Mouse (Mus musculus) B cell, adult 2 months (primary cell): ENCODE results near the gene Akap1.

ENCODE experiments used
- DNase-seq, 2 experiments: peaks; one replicate each; pipeline ENCODE4 v3.0.0; 2022

Akap1 gene

DNA sequence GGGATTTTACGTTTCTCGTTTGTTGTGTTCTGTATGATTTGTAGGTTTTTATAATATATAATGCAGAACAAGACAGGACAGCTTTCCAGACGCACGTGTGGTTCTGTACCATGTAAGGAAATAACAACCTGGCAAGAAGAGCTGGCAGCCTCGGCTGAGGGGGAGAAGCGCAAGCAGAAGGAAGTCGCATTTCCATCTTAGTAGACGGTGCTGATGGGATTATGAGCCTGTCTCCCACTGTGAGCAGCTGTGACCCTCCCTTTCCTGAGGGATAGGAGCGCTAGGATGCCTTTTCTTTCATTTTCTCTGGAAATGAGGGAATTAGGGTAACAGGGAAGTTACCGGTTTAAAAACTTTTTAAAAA is 9.3 kb upstream of the Akap1 start:
- no peak for DNase-seq

DNA sequence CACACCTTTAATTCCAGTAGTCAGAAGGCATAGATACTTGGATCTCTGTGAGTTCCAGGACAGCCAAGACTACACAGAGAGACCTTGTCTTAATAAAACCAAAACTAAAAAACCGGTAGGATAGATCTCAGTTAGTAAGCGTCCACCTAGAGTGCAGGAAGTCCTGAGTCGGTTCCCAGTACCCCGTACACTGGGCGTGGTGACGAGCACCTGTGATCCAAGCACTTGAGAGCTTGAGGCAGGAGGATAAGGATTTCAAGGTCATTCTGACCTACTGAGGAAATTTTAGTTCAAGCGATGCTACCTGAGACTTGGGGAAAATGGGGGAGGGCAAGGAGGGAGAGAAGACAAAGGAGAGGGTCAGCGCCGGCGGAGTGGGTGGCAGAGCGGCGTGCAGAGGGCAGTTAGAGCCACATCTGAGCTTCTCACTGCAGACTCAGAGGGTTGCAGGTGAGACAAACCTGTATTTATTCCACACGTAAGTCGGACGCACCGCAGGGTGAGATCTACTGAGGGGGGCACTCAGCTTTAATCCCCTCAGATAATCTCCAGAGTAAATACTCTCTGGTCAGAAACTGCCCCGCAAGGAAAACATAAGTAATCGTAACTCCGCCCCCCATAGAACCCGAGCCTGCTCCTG is 8.8 kb upstream of the Akap1 start:
- DNase-seq: no peak

DNA sequence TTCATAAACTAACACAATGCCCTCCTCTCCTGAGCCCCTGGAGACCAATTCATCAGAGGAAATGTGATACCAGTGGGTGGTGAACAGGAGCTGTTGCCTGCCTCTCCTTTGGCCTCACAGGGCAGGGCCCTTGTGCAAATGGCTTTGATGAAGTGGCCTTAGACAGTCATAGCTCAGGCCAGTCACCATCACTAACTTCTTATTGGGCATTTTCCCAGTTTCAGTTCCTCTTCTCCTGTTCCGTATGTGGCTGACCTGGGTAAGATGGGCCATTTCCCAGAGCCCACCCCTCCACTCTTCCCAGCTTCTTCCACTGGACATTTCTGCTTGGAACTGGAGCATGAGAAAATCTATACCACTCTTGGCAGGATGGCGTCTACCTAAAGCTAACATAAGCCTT is 5.1 kb upstream of the Akap1 start:
- DNase-seq: no peak

DNA sequence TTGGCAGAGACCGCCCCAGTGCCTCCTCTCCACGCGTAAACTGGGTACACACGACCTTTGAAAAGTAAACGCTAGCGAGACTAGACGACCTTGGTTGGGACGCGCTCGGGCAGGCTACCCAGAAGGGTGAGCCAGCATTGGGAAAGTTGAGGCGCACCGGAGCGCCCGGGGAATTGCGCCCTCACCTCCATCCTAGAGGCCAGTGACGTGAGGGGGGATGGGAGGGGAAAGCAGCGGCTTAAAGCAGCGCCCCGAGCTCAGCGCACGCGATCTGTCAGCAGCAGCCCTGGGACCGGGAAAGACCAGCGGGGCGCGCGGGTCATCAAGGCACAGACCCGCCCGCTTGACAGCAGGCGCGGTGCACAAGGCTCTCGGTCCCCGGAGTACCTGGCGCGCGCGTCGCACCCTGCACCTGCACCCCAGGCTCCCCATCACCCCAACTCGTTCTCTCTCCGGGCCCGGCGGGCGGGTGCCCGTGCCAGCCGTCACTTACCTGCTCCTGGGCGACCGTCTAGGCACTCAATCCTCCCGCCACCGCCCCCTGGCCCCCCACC is 405 bp downstream of the Akap1 start:
- DNase-seq: peak; percentile 16 to 32

DNA sequence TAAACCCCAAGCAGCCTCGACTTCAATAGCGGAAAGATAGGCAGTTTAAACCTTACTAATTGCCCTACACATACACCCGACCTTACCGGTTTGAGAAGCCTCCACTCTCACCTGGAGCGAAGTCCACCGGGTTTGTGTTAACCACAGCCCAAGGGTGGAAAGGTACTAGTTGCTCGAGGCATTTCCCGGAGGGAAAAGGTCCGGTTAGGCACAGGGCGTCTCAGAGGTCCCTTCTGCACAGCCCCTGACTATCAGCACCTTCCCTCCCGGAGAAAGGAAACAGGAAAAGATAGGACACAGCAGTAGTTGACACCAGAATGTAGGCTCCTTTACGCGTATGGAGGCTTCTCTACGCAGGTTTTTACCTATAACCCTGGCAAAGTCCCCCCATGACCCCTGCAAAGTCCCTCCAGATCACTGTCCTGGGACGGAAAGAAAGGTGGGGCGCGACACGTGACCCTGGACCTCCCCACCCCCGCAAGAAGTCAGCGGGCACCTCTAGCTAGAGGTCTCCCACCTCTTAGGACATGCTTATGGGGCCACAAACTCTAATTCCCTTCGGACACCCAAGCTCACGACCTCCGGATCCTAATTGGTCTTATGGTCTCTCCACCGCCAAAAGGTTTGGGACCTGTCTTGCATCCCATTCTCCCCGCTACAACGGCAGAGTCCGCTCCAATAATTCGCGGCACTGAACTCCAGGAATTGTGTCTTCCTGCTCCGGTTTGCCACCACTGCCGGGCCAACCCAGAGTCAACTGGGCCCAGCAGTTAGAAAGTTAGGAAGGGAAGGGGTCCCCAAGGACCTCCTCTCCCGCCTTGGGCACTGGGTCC is 1.1 kb downstream of the Akap1 start:
- peak; percentile 6 to 12 for DNase-seq

DNA sequence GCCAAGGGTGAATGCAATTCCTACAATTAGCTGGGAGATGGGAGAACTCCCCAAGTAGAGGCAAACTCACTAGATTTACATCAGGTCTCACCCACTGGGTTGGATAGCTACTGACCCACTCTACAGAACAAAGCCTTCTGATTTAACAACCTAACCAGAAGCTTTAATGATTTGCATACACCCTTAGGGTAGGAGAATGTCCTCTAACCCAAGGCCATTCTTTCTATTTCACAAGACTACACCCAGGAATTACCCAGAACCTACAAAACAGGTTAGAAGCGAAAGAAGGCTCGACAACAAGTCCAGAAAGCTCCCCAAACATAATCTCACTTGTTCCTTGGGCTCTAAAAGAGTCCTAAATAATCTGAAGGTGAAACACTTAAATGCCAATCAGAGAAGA is 2.0 kb downstream of the Akap1 start:
- no peak for DNase-seq

DNA sequence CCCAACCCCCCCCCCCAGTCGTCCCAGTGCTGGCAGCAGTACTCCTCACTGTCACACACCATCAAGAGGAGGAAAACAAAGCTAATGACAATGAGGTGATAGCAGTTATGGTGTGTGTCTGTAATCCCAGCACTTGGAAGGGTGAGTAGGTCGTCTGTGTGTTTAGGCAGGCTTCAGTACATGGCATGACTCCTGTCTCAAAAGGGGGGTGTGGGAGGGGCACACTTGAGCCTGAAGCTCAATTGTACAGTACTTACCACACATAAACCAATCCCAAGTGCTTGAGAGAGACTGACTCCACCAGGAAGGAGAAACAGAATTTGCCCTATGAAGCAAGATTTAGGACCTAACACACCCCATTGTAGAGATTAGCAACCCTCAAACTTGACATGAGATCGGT is 3.3 kb downstream of the Akap1 start:
- no peak for DNase-seq

DNA sequence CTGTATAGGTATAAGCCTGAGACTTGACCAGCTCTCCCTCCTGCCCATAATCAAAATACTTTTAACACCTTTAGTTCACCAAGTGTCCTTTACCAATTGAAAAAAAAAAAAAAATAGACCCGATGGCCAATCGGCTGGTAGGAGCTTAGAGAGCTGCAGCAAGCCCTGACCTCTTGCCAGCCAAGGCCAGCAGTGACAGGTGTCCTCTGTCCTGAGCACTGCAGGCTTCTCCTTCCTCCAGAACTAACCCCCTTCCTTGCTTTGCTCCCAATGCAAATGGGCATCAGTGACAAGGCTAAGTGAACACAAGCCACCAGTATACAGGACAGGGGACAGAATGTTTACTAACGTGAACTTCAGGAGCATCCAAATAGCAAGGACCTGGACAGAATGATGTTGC is 3.7 kb downstream of the Akap1 start:
- no peak for DNase-seq

DNA sequence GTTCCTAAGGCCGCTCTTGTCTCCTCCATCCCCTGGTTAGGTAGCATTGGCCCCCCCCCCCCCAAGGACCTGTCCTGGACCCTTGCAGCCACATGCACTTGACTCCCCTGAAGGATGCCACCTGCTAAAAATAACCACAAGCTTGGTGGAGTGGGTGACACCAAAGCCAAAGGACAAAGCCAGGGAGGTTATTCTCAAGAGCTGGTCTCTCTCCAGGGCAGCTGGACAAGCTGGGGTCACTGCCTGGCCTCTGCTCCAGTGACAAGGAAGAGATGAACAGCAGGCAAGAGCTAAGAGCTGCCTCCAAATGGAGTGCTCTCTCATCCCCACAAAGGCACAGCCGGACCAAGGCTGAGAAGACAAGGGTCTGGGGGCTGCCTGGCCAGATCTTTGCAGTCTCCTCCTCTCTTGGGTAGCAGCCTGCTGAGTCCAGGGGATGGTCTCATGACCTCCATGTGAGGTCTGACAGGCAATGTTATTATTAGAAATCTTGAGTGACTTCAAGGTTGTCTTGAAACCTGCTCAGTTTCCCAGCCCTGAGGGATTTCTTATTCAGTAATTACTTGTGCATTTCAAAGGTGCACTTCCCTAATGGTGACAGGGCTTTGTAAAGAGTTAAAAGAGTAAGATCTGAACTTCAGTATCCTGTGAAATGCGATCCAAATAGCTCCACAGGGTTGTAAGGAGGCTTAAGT is 6.9 kb downstream of the Akap1 start:
- DNase-seq: no peak

DNA sequence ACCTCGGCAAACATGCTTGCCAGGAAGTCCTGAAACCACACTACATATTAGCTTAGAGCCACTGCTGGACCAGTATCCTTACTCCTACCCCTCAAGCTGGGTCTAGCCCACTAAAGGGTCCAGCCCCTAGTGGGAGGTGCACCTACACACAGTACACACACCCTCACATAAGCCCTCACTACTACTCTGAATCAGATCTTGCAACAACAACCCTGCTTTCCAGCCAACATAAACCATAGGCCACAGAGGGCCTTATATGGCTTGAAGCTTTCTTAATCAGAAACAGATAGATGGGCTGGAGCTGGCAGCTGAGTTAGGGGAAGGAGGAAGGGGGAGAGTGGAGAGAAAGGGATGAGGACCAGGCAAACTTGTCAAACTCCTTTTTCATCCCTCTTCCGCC is 8.0 kb downstream of the Akap1 start:
- no peak for DNase-seq

DNA sequence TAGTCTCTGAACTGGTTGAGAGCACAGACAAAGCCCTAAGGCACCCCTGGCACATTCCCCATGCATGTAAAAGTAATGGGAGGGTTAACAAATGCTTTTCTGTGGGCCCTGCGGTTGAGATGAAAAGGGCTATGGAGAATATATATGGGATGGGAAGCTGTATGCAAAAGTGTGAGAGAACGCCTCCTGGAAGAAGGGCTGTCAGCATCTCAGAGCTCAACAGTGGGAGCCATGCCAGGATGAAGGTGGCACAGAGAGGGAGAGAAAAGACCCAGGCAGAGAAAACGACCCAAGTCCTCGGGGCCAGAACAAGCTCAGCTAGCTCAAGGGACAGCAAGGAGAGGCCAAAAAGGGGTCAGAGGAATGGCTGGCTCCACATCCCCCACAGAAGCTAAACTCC is 8.6 kb downstream of the Akap1 start:
- DNase-seq: no peak

DNA sequence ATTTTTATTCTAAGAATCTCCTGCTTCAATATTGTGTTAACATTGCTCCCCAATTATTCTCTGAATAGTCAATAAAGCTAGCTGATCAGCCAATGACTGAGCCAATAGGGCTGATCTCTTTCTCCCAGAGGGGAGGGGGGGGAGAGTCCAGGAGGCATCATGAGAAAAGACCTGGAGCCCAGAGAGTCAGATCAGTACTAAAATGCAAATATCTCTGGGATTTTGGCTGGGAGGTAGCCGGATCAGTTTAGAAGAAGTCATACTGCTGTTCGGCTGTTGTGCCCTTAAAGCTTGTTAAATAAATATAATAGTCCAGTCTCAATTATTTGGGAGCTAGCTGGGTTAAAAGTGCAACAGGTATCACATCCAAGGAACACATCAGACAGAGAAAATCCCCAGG is 10.8 kb downstream of the Akap1 start:
- no peak for DNase-seq

DNA sequence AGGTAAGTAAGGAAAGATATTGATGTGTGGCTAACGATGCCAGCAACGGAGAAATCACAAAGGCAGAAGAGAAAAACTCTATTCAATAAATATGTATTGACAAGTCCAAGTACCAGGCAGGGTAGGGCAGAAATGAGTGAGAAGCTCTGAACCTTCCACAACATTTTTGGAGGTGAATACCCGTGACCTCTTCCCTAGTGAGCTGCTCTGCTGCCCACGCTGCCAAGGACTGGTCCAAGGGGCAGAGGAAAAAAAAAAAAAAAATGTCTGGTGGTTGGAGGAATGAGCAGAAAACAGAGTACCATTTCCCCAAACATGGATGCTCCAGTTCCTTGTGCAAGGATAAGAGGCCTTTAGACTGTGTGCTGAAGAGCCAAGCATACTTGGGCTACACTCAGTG is 11.6 kb downstream of the Akap1 start:
- no peak for DNase-seq

DNA sequence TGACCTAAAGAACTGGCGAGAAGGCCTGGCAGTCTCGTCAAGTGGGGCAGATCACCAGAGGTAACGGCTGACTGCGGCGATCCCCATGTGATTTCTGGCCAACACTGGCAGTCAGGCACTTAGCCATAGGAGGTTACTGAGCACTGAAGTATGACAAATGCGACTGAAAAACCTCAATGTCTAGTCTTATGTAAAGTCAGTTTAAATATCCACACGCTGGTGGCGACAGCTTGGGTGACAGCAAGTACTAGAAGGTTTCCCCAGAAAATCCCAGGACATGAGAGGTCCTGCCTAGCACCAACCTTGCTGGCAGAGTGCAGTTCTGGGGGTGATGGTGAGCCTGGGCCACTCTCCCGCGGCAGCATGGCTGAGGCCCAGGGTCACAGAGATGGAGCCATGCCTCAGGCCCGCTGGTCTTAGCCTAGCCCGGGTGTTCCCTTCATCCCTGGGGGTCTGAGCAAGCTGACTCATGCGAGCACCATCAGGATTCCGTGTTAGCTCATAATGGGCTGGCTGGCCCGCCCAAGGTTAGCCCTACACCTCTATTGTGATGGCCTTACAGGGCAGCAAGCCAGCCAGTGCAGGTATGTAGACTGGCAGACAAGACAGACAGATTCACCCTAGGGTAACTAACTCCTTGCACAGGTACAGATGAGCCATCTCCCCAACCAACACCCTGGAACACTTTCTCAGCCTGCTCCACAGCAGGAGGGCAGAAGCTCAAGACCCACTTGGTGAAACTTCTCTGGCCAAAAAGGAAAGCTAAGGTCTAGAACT is 13.1 kb downstream of the Akap1 start:
- no peak for DNase-seq

DNA sequence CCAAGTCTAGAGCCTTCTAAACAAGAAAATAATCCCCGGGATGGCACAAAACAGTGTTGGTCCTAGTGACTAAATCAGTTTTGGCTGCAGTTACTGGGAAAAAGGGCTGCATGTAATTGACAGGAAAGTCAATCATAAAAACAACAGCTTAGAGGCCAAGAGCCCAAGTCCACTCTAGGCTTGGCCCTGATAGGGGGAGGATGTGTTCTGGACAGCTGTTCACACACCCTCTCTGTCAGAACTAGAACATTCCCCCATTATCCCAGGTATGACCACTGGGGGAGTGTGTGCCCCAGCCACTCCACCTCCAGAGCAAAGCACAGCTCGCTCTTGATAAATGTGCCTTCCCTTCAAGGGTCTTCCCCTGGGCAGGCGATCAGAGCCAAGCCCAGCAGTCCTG is 14.7 kb downstream of the Akap1 start:
- no peak for DNase-seq

DNA sequence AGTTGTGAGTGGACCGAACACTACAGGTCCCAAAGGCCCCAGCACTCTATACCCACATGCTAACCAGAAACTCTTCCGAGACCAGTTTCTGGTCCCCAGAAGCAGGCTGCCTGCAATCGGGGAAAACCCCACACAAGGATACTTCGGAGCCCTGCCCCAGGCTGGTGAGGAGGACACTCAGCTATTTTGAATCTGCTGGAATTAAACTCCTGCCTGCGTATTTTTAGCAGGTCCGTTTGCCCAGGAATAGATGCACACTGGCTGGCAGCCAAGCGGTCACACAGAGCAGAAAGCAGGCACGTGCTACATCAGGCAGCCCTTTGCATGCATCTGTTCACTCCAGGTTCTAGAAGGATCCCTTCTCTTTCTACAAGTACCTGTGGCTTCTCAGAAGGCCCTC is 15.1 kb downstream of the Akap1 start:
- DNase-seq: no peak

DNA sequence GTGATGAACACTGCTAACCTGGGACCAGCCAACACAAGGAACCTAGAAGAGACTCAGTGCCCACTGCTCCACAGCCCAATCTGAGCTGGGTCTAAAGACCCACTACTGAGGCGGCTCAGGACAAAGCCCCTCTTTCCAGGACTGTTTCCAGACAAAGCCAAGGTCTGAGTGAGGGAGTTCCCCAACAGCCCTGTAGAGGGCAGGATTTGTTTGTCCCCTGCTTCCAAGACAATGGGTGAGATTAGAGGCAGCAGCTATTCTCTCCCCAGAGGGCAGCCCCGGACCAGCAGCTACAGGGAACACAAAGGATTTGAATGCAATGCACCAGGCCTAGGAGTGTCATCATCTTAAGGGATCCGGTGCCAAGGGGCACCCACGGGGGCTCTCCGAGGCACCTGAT is 15.8 kb downstream of the Akap1 start:
- DNase-seq: peak; percentile 45 to 46

DNA sequence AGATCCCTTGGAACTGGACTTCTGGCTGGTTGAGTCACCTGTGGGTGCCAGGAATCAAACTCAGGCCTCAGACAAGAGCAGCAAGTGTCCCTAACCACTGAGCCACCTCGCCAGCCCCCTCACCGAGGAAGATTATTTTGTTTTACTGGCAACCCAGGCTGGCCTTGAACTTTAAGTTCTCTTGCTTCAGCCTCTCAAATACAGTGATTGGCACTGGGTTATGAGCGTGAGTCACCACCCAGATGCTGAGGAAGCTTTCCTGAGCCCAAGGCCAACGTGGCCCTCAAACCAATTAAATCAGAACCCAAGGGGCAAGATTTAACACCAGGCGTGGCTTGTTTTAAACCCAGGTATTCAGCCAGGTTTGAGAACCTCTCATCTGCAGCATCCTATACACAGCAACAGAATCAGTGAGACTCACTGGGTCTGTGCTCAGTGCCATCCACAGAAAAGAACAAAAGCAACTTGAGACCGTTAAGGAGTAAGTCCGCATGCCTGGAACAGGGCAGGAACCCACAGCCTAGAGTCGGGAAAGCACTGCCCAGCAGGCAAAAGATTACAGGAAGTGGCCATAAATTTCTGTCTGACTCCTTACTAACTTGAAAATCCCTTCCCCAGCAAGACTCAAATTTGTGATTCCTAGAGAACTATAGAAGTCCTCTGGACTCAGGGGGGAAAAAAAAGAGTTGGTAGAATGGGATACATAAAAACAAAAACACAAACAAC is 16.9 kb downstream of the Akap1 start:
- DNase-seq: no peak

DNA sequence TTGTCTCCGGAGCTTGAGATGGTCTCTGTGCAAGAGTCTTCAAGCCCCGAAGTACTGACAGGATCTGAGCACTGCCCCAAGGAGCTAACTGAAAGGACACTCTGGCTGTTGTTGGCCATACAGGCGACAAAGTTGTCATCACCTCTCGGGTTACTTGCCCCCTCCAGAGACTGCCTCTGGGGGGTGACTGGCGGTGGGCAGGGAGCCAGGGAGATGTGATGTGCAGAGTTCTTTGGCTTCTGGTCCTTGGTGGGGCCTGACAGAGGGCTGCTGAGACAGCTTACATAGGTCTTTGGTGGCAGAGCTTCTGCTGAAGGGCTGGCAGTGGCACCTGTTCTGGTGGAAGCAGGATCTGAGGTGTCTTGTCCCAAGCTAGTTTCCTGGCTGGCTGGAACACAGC is 20.0 kb downstream of the Akap1 start:
- DNase-seq: no peak

DNA sequence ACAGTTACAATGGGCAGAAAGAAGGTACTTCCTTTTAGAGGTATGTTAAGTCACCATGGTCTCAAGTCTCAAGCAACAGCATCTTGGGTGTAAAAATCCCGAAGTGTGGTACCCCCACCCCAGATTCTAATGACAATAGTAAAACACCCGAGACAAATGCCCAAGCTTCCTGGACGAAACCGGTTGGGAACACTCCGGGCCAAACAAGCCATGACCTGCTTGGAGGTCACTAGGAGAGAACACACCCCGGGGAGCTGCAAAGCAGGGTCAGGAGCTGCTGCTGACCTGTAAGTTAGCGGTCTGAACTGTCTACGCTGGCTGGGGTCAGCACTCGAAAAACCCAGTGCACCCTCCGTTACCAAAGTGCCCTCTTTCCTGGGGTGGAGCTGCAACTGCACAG is 21.1 kb downstream of the Akap1 start:
- no peak for DNase-seq

DNA sequence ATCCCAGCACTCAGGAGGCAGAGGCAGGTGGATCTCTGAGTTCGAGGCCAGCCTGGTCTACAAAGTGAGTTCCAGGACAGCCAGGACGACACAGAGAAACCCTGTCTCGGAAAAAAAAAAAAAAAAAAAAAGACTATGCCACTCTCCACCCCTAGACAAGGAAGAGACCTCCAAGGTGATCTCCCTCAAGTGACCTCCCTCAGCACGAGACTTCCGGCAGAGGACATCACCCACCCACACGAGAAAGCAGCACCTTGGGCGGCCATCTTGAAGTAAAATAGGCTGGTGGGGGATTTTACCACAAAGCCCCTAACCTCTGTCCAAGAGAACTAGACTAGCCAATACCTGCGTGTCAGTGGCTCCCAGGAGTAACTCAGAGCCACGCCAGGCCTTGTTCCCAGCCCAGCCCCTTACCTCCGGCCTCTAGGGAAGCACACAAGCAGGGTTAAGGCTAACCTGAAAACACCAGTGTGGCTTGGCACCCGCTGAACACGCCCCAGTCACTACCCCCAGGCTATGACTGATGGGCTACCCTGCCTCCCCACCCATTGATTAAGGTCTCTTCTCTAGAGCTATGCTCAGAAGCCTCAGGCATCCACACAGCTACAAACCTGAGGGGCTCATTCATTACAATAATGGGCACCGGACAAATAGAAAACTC is 21.9 kb downstream of the Akap1 start:
- no peak for DNase-seq

DNA sequence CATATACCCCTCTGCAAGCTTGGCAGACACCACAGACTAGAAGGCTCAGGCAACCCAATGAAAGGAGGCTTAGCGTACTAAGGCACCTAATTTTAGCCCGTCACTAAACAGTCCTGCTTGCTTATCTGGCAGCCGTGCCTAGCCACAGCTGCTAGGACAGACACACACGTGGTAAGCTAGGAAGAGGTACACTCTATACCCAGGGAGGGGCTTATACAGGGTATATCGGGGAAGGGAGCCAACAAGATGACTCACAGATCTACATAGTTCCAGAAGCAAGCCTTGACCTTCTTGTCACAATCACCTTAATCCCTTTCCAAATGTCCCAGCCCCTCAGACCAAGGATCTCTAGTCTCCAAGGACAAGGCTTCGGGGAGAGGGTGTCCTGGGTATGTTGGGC is 23.0 kb downstream of the Akap1 start:
- DNase-seq: no peak
